Mouse (Mus musculus): ENCODE results near the gene Efcab7. TPM values are rescaled to one million over a fixed set of nuclear protein-coding genes. Genes with fewer than 3 reads are reported as not detected.

The Efcab7 gene
- total and polyA plus RNA-seq, 3 experiments: 1.6 to 3.8 (median 3.1) TPM

DNA sequence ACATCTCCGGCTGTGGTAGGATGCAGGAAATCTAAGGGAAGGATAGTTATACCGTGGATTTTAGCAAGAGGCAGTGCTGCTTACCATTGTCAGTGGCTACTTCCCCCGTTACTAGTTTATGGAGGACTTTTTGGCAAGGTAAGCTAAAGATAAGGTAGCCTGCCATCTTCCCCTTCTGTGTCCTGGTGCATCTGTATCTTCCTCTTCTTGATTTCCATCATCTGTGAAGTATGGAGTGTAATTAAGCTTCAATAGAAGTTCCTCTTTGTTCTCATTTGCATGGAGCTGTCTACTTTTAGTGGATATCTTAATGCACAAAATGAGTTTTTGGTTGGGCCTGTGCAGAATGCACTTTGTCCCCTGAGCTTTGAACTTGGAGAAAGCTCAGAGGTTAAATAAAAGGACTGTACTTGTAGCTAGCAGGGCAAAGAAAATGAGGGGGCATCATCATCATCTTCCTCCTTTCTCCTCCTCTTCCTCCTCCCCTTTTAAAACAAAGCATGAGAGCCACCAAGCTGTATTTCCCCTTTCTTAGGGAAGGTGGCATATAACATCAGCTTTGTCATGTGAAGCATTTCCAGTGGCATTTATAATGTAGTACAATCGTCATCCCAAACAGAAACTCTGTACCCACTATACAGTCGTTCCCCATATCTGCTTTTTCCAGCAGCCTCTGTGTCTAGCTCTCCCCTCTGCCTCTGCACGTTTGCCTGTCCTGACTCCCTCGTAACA is 129.3 kb downstream of the Efcab7 start:
- WGBS: 46% methylated on average over 7 of the region's 7 CpGs
- no peak for TF ChIP-seq POLR2A (IDR thresholded peaks at IDR 0.05; ENCODE audit: insufficient read depth, low read depth, low read length)
- no peak for TF ChIP-seq CTCF (IDR thresholded peaks at IDR 0.05)
- TF ChIP-seq EP300 (IDR thresholded peaks at IDR 0.05; ENCODE audit: insufficient read depth, low read depth, low read length): no peak
- H3K4me1 ChIP-seq (ENCODE audit: control insufficient read depth, insufficient read depth, low read length): peaks cover 6% of the 10 kb centered on the region
- no peak overlapping the region for H3K9ac ChIP-seq (ENCODE audit: low read depth, low read length)
- no peak for DNase-seq
- intact Hi-C loops (cut with DNase I): loop anchor here (10.0 kb wide), 1 partner anchor 137 kb away; the partner anchor contains the start of gene Ror1
- H3K36me3 ChIP-seq (ENCODE audit: control insufficient read depth, insufficient read depth, low read length): peaks cover 2% of the 10 kb centered on the region; the same call in 1 of the 2 replicates
- H3K79me2 ChIP-seq (replicated peaks; ENCODE audit: control insufficient read depth, insufficient read depth, low read length): no peaks in the 10 kb centered on the region
- H3K27me3 ChIP-seq (ENCODE audit: control insufficient read depth, insufficient read depth, low read length): no peaks in the 10 kb centered on the region
- H3K27ac ChIP-seq: peak overlapping the region; percentile 4; the same call in 1 of the 2 replicates
- no peak overlapping the region for H3K4me3 ChIP-seq

DNA sequence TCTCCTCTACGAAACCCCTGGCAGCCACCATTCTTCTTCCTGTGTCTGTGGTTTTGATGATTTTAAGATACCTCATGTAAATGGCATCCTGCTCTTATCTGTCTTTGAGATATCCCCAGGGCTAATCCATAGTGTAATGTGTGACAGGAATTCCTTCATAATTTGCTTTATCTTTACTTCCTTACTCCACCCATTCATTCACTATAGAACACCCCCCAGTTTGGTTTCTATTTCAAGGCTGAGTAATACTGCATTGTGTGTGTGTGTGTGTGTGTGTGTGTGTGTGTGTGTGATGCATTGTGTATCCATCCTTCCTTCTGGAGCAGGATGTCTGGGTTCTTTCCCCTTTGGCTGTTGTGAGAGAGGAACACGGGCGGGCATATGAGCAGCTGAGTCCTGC is 130.3 kb downstream of the Efcab7 start:
- Histone ChIP-seq H3K79me2 (replicated peaks; ENCODE audit: control insufficient read depth, insufficient read depth, low read length) (no peaks in the 10 kb centered on the region), H3K27ac (no peak overlapping the region), H3K4me1 (ENCODE audit: control insufficient read depth, insufficient read depth, low read length) (peaks cover 6% of the 10 kb centered on the region), H3K9ac (ENCODE audit: low read depth, low read length) (no peak overlapping the region), H3K36me3 (ENCODE audit: control insufficient read depth, insufficient read depth, low read length) (peaks cover 2% of the 10 kb centered on the region; the same call in 1 of the 2 replicates), H3K4me3 (no peak overlapping the region), H3K27me3 (ENCODE audit: control insufficient read depth, insufficient read depth, low read length) (no peaks in the 10 kb centered on the region)
- TF ChIP-seq POLR2A (IDR thresholded peaks at IDR 0.05; ENCODE audit: insufficient read depth, low read depth, low read length) (no peak), EP300 (IDR thresholded peaks at IDR 0.05; ENCODE audit: insufficient read depth, low read depth, low read length) (no peak), CTCF (IDR thresholded peaks at IDR 0.05) (no peak)
- 50% methylated on average over 3 of the region's 3 CpGs for WGBS
- intact Hi-C loops (cut with DNase I): loop anchor here (10.0 kb wide), 1 partner anchor 135 kb away; the partner anchor contains the start of gene Ror1
- DNase-seq: no peak

Other genes starting within 250 kb of the Efcab7 start
- under 1 TPM; 0.27 to 0.86 TPM for gene Foxd3, start 172.9 kb upstream of the Efcab7 start, total RNA-seq (2021)
- gene Foxd3, start 172.9 kb upstream of the Efcab7 start, polyA plus RNA-seq (2012; rRNA removed): 0.59 and 0.62 TPM in 2 replicates
- gene Alg6, start 113.5 kb upstream of the Efcab7 start, total RNA-seq (2021): 1 to 10 TPM; 5.9 to 7.0 TPM
- 1.8 and 5.8 TPM in 2 replicates for gene Alg6, start 113.5 kb upstream of the Efcab7 start, polyA plus RNA-seq (2012; rRNA removed)
- 100 to 1,000 TPM; 203 to 234 TPM for gene Pgm1, start 100.2 kb downstream of the Efcab7 start, total RNA-seq (2021)
- gene Pgm1, start 100.2 kb downstream of the Efcab7 start, polyA plus RNA-seq (2012; rRNA removed): 157 and 238 TPM in 2 replicates
- 1 to 10 TPM; 4.9 to 5.0 TPM for gene Itgb3bp, start 100.6 kb downstream of the Efcab7 start, total RNA-seq (2021)
- gene Itgb3bp, start 100.6 kb downstream of the Efcab7 start, polyA plus RNA-seq (2012; rRNA removed): 0.86 and 1.1 TPM in 2 replicates

Measured in heart, adult 2 months (tissue).